Mouse (Mus musculus) gonadal fat pad, adult 2 months (tissue): ENCODE data around the gene Cd70. TPM values are rescaled to one million over a fixed set of nuclear protein-coding genes. Genes with fewer than 3 reads are reported as not detected.
"Not testable (repeated sequence)": the region's sequence is repeated elsewhere in the genome, so short reads cannot be mapped to it uniquely, and the experiment has no call there.

Source experiments
- DNase-seq: peaks from one replicate; pipeline ENCODE4 v3.0.0-alpha.2; 2012; ENCODE audit warnings: low read depth
- polyA plus RNA-seq: library from polyadenylated mRNA; depleted of rRNA; stranded (reverse); fragments of >200 nt; gene quantifications from 2 replicates; pipeline ENCODE4 v1.2.3, GENCODE M21; 2012

The Cd70 gene
- polyA plus RNA-seq, 1 experiment, result not detected

DNA sequence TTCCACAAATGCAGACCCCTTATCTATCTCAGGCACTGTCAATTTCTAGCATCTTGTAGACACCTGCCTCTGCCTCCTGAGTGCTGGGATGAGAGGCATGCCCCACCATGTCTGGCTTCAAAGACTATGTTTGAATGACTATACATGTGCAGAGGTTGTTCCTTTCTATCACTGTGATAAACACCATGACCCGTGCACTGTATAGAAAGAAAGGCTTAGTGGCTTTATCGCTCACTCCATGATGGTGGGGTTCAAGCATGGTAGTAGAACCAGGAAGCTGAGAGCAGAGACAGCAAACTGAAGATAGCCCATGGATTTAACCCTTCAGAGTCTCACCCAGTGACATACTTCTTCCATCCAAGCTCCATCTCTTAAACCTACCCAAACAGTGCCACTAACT lies 14.9 kb downstream of the Cd70 start:
- no peak for DNase-seq

GRCm38 (mm10) chr17:57134021-57134420 lies 15.6 kb downstream of the Cd70 start:
- DNase-seq, result not testable (repeated sequence)

- DNase-seq, result no peak
Observed at GRCm38 (mm10) chr17:57131793-57132192, 17.8 kb downstream of the Cd70 start.

- DNase-seq, result no peak
Observed at GRCm38 (mm10) chr17:57125853-57126622, 23.5 kb downstream of the Cd70 start.

DNA sequence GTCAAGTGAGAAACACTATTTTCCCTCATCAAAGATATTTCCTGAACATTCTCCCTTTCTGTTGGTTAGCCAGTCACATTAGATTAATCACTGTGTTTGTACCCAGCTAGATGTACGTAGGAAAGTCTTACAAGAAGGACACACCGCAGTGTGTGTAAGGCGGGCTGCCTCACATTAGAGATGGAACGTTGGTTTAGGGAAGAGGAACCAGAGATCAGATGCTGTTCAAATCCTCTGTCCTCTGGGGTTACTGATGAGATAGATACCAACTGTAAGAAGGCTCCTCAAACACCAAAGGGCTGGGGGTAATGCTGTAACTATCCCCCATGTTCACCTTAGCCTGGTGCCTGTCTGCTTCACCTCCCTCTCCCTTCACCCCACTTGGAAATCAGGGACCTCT lies 24.8 kb downstream of the Cd70 start:
- no peak for DNase-seq

- DNase-seq, result no peak
Observed at GRCm38 (mm10) chr17:57123192-57124118, 26.1 kb downstream of the Cd70 start.

- no peak for DNase-seq
Observed at GRCm38 (mm10) chr17:57121856-57122255, 27.7 kb downstream of the Cd70 start.

GRCm38 (mm10) chr17:57118524-57119349 lies 30.8 kb downstream of the Cd70 start:
- DNase-seq, result no peak

- no peak for DNase-seq
Observed at GRCm38 (mm10) chr17:57116801-57117200, 32.8 kb downstream of the Cd70 start.

DNA sequence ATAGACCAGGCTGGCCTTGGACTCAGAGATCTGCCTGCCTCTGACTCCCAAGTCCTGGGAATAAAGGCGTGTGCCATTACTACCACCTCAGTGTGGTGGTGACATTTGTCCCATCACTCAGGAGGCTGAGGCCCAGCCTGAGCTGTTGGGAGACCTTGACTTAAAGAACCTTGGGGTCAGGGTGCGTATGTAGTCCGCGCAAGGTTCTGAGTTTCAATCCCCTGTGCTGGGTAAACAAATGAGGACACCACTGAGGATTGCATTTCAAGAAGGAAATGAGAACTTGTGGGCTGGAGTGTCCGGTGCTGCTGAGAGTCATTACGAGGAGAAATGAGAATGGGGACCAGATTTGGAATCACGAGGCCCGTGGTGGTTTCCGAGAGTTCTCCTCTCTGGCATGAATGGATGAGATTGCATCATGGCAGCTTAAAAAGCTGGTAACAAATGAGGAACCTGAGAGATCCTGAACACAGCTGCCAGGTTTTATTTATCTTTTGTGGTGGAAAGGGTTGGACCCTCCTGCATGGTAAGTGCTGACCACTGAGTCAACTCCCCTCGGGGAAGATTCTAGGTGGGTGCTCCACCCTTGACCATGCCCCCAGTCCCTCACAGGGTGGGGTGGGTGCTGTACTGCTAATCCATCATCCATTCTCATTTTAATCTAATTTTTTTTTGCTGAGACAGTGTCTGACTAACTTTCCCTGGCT lies 36.7 kb downstream of the Cd70 start:
- no peak for DNase-seq

DNA sequence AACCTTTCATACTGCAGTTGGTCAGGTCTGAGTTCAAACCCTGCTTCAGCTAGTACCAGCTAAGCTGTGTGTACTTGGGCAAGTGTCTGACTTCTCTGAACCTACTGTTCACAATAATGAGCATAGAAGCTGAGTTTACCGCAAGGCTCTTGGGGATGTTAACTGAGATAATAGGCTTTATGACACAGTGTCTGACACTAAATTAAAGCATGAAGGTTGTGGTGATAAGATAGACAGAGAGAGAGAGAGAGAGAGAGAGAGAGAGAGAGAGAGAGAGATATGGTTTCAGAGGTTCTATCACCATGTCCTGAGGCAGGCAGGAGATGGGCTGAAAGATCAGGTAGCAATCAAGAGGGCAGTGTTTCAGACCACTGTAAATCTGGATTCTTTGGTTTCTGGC lies 39.6 kb downstream of the Cd70 start:
- no peak for DNase-seq

DNA sequence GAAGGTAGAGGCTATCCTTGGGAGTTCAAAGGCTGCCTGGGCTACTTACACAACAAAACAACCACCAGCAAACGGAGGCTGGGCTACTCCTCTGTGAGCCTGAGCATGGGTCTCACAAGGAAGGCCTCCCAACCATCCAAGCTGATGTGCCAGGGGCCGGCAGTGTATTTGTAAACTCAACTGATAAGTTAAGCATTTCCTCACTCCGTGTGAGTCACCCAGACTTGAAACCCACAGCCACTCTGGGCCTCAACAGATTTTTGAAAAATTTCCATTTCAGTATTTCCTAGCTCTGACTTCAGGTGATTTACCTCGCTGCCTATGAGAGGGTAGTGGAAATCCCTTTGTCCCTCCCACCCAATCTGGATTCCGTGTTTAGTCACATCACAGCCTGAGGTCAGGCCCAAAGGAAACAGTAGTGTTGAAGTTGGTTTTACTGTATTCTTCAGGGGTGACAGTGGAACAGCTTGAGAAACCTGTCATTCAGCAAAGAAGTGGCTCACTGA lies 40.9 kb downstream of the Cd70 start:
- DNase-seq, result no peak

GRCm38 (mm10) chr17:57108040-57108665 lies 41.4 kb downstream of the Cd70 start:
- no peak for DNase-seq

GRCm38 (mm10) chr17:57107064-57107463 lies 42.5 kb downstream of the Cd70 start:
- no peak for DNase-seq

GRCm38 (mm10) chr17:57106035-57106368 lies 43.6 kb downstream of the Cd70 start:
- no peak for DNase-seq

- no peak for DNase-seq
Observed at GRCm38 (mm10) chr17:57105181-57106034, 44.2 kb downstream of the Cd70 start, which contains the start of gene Tnfsf9. TSS of gene Tnfsf9 (plus strand) at chr17:57105325.

DNA sequence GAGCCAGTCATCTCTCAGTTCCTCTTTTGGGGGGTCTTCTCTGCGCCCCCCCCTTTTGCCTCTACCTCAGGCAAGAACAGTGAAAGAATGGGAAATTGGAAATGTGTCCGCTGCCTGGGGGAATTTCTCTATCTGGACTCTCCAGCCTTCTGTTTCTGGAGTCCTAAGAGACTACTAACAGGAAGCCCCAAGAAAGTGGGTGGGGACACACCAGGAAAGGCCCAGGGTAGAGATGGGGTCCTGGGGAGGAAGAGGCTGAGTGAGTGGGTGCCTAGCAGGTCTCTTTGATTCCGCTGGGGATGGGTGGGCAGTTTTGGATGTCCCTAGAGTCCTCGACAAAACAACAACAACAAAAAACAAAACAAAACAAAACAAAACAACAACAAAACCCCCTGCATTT lies 45.1 kb downstream of the Cd70 start:
- no peak for DNase-seq

DNA sequence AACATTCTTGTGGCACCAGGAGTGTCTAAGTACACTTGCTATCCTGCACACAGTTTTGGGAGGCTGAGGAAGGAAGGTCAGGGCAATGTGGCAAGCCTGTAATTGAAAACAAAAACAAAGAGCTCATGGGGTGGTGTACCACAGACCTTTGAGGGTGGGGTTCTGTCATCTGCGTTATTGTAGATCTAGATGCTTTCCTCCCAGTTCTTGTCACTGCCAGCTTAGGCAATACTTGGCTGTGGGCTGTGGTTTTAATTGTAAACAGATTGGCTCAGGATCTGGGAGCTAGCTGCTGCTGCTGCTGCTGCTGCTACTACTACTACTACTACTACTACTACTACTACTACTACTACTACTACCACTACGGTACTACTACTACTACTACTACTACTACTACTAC lies 47.3 kb downstream of the Cd70 start:
- no peak for DNase-seq

GRCm38 (mm10) chr17:57099629-57100325 lies 49.8 kb downstream of the Cd70 start:
- no peak for DNase-seq
